Mouse (Mus musculus) megakaryocyte, adult 5-6 weeks (primary cell): Measurements from ENCODE around the gene Aamdc. TPM values are rescaled to one million over a fixed set of nuclear protein-coding genes. Genes with fewer than 3 reads are reported as not detected.

Experiments
- ATAC-seq: 2 replicates; pipeline ENCODE4 v1.8.0; 2016; ENCODE audit warnings: mild to moderate bottlenecking, inconsistent platforms; ENCODE audit not compliant: poor library complexity, severe bottlenecking
- total RNA-seq, 2 experiments: library from RNA; stranded (forward) in 1 of 2; stranded (reverse) in 1 of 2; fragments of 153-499, 151-499 nt in 1 of 2; fragments of 221-1000, 200-1000 nt in 1 of 2; gene quantifications; 2 replicates each; pipeline versions ENCODE4 v1.2.3 to v1.2.4; 2015 to 2017

The Aamdc gene
- 16.3 and 17.6 TPM in 2 replicates for total RNA-seq (2015)
- 22.9 and 23.9 TPM in 2 replicates for total RNA-seq (2017)

- ATAC-seq, result peak; percentile 80
These were observed at the start of gene Aamdc, which contains the start of gene Rsf1 for GRCm38 (mm10) chr7:97579067-97579975. Gene Aamdc (minus strand): TSS chr7:97579497. Gene Rsf1 (plus strand): TSS chr7:97579889.

- ATAC-seq, result no peak
These were observed 44.1 kb upstream of the Aamdc start for GRCm38 (mm10) chr7:97623402-97623801.

GRCm38 (mm10) chr7:97622676-97623075 is 43.4 kb upstream of the Aamdc start:
- no peak for ATAC-seq

- no peak for ATAC-seq
These were observed 42.0 kb upstream of the Aamdc start for GRCm38 (mm10) chr7:97621346-97621745.

GRCm38 (mm10) chr7:97598548-97598947 is 19.3 kb upstream of the Aamdc start:
- peak; percentile 89 for ATAC-seq

- ATAC-seq, result no peak
These were observed 14.2 kb upstream of the Aamdc start for GRCm38 (mm10) chr7:97593535-97593934.

- no peak for ATAC-seq
These were observed 13.1 kb upstream of the Aamdc start for GRCm38 (mm10) chr7:97592396-97592795.

- ATAC-seq, result no peak
These were observed 12.0 kb upstream of the Aamdc start for GRCm38 (mm10) chr7:97591336-97591735.

DNA sequence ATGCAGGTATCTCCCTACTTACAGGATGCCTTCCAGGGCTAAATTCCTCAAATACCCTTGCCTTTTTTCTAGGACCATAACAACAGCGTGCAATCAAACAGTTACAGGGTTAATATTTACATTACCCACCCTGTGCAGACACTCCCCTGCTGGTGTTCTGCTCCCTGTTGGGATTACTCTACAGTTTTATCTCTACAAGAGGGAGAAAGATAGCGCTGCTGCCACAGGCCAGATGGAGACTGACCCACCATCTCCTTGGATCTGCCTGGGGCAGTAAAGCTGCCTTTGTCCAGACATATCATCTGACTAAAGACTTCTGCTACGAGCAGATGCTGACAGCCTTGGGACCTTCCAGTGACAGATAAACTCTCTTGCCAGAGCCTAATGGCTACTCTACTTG is 11.2 kb upstream of the Aamdc start:
- ATAC-seq, result no peak

DNA sequence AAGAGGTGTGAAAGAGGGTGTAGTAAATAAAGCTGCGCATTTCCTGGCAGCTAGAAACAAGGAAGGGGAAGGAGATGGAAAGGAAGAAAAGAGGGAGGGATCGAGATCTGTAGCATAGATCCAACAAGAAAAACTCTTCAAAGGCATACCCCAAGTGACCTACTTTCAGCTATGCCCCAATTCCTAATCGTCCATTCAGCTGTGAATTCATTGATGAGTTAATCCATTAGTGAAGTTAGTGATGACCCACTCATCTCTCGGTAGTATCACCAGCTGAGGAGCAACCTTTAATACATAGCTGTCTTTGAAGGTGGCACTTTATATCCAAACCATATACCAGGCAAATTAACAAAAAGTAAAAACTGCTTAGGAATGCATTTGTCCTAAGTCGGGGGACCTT is 9.2 kb upstream of the Aamdc start:
- ATAC-seq, result no peak

GRCm38 (mm10) chr7:97580843-97581214 is 1.5 kb upstream of the Aamdc start:
- ATAC-seq, result peak; percentile 71

DNA sequence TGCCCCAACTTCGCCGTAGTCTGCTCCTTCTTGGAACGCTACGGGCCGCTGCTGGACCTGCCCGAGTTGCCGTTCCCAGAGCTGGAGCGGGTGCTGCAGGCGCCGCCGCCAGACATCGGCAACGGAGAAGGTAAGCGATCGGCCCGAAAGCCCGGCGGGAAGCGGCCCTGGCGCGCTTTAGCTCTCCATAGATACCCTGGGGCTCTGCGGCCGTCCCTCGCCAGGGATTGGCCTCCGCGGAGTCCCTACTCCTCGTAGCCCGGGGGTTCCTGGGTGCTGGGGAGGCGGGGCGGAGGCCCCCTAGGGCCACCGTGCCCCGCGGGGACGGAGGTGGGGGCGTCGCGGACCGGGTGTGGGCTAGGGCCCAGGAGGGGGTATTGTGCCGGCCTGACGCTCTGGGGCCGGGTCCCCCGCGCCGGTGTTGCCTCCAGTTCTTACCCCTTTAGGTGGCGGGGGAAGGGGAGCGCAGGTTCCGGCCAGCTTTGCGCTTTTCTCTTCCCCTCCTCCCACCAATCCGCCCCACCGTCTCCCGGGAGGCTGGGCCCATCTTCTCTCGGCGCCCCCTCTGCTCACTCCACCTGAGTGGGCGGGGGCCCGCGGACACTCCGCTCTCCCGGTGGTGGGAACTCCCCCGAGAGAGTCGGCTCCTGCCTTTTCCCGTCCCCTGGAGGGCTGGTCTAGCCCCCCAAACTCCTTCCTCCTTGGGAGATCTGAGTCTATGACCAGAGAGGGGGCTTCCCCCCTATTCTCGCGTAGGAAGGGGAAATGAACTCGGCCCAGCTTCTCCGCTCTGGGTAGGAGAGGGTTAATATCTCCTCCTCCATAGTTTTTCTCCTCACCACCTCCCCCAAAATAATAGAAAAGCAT is 912 bp upstream of the Aamdc start:
- peak; percentile 3 for ATAC-seq

DNA sequence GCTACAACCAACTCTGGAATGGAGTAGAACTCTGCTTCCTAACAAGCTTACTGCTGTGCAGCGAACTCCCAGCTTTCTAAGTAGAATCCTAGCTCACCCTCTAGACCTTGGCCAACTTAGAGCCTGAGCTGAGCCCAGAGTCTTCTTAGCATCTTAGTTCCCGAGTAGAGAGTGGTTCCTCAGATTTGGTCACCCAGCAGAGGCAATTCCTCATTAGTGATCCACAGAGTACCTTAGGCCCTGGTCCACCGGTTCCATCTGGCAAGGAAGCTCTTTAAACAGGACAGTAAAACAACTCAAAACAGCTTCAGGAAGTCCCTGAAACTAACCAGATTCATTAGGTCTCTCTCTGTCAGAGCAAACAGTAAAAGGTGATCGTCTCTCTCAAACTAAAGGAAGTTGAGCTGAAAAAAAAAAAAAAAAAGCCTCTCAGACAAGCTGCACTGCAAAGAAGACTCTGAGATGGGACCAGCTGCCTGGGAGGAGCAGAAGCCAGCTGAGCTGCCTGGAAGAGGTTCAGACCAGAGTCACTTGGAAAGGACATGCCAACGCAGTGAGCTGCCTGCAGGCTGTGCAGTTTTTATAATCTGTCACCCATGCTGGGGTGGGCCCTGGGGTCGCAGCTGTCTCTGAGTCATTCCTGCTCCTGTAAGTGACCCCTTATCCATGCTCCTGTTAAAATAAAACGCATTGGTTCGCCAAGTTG is 783 bp downstream of the Aamdc start:
- no peak for ATAC-seq

DNA sequence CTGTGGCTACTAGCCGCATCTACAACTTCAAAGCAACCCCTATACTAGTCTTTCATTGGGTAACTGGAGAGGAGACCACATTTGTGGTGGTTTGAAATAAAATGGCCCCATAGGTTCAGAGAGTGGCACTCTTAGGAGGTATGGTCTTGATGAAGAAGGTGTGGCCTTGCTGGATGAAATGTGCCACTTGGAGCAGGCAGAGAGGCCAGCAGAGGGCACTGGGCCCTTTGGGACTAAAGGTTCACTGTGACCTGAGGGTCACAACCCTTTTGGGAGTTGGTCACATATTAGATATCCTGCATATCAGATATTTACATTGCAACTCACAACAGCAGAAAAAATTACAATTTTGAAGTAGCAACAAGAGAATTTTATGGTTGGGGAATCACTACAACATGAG is 8.9 kb downstream of the Aamdc start:
- no peak for ATAC-seq

- ATAC-seq, result no peak
These were observed 9.9 kb downstream of the Aamdc start for GRCm38 (mm10) chr7:97569372-97569771.

DNA sequence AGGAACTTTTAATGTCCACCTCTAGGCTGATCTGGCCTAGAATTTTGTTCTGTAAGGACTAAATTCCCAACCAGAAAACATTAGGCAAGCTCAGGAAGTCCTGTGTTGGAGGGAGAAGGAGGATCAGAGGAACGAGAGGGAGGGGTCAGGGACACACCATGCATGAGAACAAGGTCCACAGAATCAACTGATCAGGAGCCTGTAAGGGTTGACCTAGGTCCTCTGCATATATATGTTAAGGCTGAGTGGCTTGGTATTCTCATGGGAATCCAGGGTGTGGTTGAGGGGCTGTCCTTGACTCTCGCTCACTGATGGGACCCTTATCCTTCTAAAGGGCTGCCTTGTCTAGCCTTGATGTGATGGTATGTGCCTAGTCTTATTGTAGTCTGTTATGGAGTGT is 15.7 kb downstream of the Aamdc start:
- ATAC-seq, result no peak

DNA sequence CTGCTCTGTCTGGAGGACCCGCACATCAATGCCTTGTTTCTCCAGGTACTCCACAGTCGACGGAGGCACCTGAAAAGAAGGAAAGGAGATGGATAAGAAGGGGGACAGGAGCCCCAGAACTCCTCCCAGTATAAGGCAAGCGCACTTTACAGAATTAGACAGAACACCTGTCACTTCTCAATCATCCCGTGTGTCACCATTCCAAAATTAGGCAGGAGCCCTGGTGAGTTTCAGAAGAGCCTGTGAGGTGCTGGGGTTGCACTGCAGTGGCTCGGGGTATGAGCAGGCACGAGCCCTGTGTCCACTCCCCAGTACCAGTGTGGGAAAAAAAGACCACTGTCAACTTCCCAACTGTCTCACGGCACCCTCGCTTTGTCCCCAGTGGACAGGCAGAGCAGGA is 28.6 kb downstream of the Aamdc start:
- no peak for ATAC-seq

DNA sequence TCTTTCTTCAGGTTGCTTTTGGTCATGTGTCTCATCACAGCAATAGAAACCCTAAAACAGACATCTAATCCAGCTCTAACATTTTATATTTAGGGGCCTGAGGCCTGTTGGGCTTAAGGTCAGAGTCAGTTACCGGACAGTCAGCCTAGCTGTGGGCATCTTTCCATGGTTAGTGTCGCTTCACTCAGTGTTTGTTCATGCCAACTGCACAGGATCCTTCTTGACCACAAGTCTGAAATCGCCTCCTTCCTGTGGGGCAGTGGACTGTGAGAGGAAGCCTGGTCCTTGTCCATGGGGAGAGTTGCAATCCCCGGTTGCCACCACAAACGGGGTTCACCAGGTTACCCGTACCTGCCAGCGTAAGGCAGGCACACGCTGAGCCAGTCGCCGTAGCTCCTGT is 30.0 kb downstream of the Aamdc start:
- no peak for ATAC-seq

DNA sequence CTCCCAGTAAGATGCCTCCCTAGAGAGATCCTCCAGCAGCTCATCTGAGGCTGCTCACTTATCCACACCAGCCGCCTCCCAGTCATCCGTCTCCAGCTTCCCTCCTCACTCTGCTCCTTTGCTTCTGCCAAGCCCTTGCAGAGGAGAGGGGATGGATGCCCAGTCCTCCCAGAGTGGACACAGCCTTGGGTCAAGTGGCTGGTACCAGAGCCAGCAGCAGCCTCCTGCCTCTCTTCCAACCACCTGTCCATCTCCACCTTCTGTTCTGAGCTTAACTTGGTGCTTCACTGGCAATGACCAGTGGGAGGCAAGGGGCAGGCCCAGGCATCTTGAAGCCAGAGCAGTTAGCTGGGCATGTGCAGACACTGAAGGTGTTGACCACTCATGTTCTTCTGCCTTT is 32.8 kb downstream of the Aamdc start:
- no peak for ATAC-seq

GRCm38 (mm10) chr7:97536571-97536970 is 42.7 kb downstream of the Aamdc start:
- ATAC-seq, result no peak

GRCm38 (mm10) chr7:97535531-97535930 is 43.8 kb downstream of the Aamdc start:
- no peak for ATAC-seq
